Mouse (Mus musculus): ENCODE results near the gene Dpep3.
"Not testable (repeated sequence)": the region's sequence is repeated elsewhere in the genome, so short reads cannot be mapped to it uniquely, and the experiment has no call there.

The Dpep3 gene

GRCm38 (mm10) chr8:105979325-105979724 lies at the start of gene Dpep3:
TSS of gene Dpep3 (minus strand) at chr8:105979429.
- no peak for DNase-seq (ENCODE audit: low read depth, low spot score)

- DNase-seq (ENCODE audit: low read depth, low spot score), result peak; percentile 39
Measured at GRCm38 (mm10) chr8:106022483-106022882, 43.3 kb upstream of the Dpep3 start.

GRCm38 (mm10) chr8:106018039-106018438 lies 38.8 kb upstream of the Dpep3 start:
- no peak for DNase-seq (ENCODE audit: low read depth, low spot score)

DNA sequence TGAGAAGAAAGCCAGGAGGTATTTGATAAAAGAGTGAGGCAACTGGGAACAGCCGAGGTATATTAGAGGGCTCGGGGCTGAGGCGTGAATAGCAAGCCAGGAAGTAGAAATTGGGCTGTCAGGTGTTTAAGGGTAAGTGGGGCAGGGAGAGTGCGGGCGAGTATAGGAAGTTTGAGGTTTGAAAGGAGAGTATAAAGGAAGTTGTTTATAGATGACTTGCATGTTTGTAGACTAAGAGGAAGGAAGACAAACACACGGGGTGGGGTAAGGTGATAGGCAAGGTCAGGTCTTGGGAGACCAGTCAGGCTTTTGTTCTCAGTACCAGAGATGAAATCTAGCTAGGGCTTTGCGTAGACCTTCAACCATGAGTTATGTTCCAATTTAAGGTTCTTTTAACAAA lies 37.9 kb upstream of the Dpep3 start:
- DNase-seq (ENCODE audit: low read depth, low spot score), result no peak

DNA sequence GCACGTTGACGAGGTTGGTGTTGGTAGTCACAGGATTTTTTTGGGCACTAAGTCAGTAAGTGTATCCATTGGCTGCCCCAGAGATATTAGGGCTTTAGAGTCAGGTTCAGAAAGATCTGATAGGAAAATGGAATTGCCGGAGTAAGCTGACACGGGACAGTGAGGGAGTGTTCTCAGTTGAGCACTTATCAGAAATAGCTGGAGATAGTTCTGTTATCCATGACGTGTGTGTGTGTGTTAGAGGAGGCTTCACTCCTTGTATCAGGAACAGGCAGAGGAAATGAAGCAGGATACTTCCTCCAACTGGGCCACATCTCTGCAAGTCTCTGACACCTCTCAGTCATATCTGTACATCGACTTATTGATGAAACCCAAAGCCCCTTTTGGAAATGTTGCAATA lies 37.1 kb upstream of the Dpep3 start:
- no peak for DNase-seq (ENCODE audit: low read depth, low spot score)

DNA sequence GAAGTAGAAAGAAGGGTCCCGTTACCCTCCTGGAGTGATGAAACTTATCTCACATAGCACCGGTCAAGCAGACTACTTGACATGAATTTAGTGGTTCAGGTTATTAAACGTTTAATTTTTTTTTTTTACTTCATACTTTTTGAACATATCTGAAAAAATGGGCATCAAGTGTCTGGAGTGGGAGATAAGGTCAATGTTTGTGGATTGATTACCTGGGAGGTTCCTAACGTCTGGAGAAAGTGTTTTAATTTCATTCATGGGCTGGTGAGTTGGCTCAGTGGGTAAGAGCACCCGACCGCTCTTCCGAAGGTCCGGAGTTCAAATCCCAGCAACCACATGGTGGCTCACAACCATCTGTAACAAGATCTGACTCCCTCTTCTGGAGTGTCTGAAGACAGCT lies 33.0 kb upstream of the Dpep3 start:
- DNase-seq (ENCODE audit: low read depth, low spot score), result not testable (repeated sequence)

DNA sequence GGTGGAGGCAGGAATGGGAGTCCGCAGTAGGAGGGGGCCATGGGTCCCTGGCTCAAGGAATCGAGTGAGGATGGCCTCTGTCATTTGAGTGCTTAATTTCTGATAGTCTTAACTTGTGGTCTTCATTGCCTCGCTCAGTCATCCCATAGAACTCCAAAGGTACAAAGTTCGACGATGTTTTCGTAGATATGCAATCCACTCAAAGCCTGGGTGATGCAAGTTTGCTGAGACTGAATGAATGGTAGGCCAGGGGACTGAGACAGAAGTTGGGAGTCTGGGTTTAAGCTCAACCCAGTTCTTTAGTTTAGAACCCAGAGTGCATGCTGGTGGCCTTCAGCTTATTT lies 32.4 kb upstream of the Dpep3 start, which contains the start of gene Ddx28:
Gene Ddx28, minus strand, starts transcription at position 240 of the 344 bp plus-strand sequence.
- no peak for DNase-seq (ENCODE audit: low read depth, low spot score)

DNA sequence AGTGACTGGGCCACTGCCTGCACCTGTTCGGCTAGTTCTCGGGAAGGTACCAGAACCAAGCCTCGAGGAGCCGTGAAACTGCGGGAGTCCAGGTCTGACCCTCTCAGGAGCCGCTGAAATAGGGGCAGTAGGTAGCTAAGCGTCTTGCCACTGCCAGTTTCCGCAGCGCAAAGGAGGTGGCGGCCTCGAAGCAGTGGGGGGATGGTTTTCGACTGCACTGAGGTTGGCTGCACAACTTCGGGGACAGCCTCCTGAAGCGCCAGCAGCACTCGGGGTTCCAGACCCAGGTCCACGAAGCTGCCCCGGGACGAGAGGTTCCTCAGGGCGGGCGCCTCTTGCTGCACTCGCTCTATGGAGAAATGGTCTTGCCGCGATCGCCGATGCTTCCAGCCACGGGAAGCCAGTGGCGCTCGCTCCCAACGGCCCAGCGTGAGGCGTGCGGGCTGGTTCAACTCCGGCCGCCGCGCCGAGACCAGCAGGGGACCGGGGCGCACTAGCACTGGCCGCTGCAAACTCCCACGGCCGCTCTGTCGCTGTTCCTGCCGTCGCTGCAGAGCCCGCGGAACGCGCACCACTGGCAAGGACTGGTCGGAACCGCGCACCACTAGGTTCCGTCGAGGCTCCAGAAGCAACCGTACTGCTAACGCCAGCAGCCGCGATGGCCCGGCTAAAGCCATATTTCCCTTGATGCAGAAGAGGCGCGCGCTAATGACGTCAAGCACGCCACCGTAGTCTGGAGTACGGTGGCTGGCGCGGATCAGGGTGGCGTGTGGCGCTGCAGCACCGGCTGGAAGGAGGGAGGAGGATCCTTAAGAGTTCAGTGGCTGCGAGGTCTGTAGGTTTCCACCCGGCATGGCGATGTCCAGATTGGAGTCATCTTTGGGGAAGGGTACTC lies 31.8 kb upstream of the Dpep3 start:
- DNase-seq (ENCODE audit: low read depth, low spot score), result peak; percentile 91

DNA sequence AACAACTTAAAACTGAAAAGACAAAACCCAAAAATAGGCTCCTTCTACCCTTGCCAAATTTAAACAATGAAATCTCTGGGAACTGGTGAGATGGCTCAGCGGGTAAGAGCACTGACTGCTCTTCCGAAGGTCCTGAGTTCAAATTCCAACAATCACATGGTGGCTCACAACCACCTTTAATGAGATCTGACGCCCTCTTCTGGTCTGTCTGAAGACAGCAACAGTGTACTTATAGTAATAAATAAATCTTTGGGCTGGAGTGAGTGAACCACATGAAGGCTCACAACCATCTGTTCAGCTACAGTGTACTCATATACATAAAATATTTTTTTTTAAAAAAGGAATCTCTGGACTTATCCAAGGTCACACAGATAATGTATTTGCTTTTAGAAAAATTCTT lies 28.7 kb upstream of the Dpep3 start:
- DNase-seq (ENCODE audit: low read depth, low spot score), result not testable (repeated sequence)

DNA sequence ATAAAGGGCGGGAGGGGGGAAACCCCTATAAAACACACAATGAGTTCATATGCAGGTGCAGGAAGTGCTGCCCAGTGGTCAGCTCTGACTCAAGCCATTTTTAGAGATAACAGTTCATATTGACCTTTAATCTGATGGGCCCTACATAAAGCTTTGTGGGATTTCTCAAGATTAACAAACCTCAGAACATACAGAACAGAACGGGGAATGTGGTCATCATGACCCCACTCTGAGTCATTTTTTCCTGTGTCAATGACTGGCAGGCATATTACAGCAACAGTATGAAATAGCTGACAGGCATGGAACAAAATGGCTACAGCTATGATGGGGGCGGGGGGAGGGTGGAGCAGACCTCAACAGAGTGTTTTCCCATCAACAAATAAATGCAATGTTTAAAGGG lies 27.9 kb upstream of the Dpep3 start:
- DNase-seq (ENCODE audit: low read depth, low spot score), result no peak

DNA sequence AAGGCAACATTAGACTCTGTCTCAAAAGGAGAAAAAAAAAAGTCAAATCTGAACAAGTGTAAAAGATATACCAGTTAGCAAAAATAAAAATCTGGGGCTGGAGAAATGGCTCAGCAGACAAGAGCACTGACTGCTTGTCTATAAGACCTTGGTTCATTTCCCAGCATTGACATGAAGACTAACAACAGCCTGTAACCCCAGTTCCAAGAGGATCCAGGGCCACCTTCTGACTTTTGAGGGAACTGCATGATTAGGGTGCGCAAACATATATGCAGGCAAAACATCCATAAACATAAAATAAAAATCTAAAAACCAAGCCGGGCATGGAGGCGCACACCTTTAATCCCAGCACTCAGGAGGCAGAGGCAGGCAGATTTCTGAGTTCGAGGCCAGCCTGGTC lies 27.2 kb upstream of the Dpep3 start:
- DNase-seq (ENCODE audit: low read depth, low spot score), result no peak

GRCm38 (mm10) chr8:106005875-106006274 lies 26.6 kb upstream of the Dpep3 start, which contains the start of gene Dpep2nb:
TSS of gene Dpep2nb (minus strand) at chr8:106005975.
- DNase-seq (ENCODE audit: low read depth, low spot score), result no peak

DNA sequence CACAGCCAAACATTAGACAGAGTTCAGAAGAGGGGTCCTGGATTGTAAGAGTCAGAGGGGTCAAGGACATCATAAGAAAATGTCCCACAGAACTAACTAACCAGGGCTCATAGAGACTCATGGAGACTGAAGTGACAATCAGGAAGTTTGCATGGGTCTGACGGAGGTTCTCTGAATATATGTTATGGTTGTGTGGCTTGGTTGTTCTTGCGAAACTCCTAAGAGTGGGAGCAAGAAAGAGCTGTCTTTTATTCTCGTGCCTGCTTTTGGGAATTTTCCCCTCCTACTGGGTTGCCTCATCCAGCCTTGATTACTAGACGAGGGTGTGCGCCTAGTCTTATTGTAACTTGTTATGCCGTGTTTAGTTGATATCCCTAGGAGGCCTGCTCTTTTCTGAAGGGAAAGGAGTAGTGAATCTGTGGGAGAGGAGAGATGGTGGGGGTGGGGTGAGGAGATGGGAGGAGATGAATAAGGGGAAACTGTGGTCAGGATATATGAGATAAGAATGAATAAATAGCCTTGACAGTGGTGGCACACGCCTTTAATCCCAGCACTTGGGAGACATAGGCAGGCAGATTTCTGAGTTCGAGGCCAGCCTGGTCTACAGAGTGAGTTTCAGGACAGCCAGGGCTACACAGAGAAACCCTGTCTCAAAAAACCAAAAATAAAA lies 25.4 kb upstream of the Dpep3 start:
- DNase-seq (ENCODE audit: low read depth, low spot score), result no peak

- no peak for DNase-seq (ENCODE audit: low read depth, low spot score)
Measured at GRCm38 (mm10) chr8:106001908-106002307, 22.7 kb upstream of the Dpep3 start.

DNA sequence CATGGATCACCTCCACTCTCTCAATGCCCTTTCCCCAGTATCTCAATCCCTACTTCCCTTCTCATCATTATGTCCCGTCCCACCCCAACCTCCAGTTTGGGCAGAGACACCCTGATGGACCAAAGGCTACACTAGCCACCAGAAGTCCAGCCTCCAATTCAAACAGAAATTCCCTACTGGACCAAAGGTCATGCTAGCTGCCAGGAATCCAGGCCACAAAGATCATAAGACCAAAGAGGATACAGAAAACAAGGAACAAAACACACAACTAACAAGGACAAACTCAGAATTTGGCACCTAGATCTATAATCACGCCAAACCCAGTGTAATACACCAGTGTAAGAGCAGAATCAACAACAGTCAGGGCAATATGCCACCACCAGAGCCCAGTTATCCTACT lies 19.7 kb upstream of the Dpep3 start:
- no peak for DNase-seq (ENCODE audit: low read depth, low spot score)

- no peak for DNase-seq (ENCODE audit: low read depth, low spot score)
Measured at GRCm38 (mm10) chr8:105996359-105996758, 17.1 kb upstream of the Dpep3 start.

- no peak for DNase-seq (ENCODE audit: low read depth, low spot score)
Measured at GRCm38 (mm10) chr8:105993226-105993625, 14.0 kb upstream of the Dpep3 start.

DNA sequence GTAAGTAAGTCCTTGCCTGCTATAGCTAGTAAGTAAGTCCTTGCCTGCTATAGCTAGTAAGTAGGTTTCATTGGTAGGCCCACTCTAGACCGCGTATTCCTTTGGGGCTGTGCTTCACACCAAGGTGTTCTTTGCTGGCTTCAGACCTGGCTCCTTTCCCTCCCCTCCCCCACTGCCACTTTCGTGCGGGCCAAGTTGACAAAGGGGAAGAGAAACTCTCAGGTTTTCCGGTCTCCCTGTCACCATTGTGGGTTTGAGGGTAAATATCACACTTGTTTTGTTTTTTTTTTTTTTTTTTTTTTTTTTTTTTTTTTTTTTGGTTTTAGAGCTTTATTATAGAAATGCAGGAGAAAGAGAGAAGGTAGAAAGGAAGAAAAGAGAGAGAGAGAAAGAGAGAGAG lies 13.3 kb upstream of the Dpep3 start:
- DNase-seq (ENCODE audit: low read depth, low spot score), result no peak

GRCm38 (mm10) chr8:105991546-105991945 lies 12.3 kb upstream of the Dpep3 start:
- DNase-seq (ENCODE audit: low read depth, low spot score), result no peak

DNA sequence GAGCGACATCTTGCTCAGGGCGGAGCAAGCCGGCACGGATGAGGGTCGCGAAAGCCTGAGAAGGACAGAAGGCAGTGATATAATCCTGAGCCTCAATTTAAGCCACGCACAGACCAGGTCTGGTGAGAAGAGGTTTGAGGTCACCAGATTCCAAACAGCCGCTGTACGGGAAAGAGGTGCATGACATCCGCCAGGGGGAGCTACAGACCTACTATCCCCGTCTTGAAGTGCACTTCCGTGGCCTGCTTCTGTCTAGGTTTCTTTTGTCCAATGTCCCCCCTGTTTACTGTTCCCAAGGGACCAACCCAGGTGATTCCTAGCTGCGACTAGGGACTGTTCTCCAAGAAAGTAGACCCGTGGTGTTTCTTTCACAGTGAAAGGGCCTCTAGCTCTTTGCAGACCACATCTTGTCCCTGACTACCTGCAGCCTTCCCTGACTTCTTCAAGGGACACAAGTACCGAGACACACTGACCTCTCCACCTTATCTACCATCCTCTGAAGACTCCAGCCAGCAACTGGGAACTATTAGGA lies 11.7 kb upstream of the Dpep3 start, which contains the start of gene Dus2:
Gene Dus2, plus strand, starts transcription at position 482 of the 532 bp plus-strand sequence.
- DNase-seq (ENCODE audit: low read depth, low spot score), result peak; percentile 65

DNA sequence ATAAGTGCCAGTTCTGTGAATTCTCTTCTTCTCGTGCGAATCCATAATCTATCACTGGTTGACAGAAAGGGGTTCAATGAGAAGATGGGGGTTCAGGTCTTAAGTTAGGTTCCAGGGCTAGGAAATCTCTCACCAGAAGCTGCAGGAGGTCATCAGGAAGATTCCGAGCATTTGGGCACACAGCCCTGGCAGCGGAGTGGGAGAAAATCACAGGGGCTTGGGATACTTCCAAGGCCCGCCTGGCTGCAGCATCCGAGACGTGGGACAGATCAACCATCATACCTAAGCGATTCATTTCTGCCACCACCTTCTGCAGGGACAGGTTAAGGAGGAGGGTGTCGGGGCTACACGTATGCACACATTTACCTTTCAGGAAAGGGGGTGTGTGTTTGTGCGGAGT lies 9.3 kb upstream of the Dpep3 start:
- no peak for DNase-seq (ENCODE audit: low read depth, low spot score)

- DNase-seq (ENCODE audit: low read depth, low spot score), result not testable (repeated sequence)
Measured at GRCm38 (mm10) chr8:105983406-105983805, 4.2 kb upstream of the Dpep3 start.

- DNase-seq (ENCODE audit: low read depth, low spot score), result no peak
Measured at GRCm38 (mm10) chr8:105981146-105981545, 1.9 kb upstream of the Dpep3 start.

Measured in WW6 (cell line).